Mouse (Mus musculus) T-helper 1 cell (primary cell): Measurements from ENCODE around the gene Matn4.

Source experiments
- in situ Hi-C: fragments of 300-600 bp; cut with MboI, MseI; formaldehyde crosslinking; loops from one replicate; pipeline ENCODE4 v1.15.1; 2025; ENCODE audit warnings: high pct_unique_total_duplicates

The Matn4 gene

GRCm38 (mm10) chr2:164405060-164405459, at the start of gene Matn4:
Gene Matn4 (minus strand): TSS chr2:164405160.
- in situ Hi-C loops, result no loop called here

GRCm38 (mm10) chr2:164453887-164454500, 49.0 kb upstream of the Matn4 start:
- in situ Hi-C loops, result no loop called here

DNA sequence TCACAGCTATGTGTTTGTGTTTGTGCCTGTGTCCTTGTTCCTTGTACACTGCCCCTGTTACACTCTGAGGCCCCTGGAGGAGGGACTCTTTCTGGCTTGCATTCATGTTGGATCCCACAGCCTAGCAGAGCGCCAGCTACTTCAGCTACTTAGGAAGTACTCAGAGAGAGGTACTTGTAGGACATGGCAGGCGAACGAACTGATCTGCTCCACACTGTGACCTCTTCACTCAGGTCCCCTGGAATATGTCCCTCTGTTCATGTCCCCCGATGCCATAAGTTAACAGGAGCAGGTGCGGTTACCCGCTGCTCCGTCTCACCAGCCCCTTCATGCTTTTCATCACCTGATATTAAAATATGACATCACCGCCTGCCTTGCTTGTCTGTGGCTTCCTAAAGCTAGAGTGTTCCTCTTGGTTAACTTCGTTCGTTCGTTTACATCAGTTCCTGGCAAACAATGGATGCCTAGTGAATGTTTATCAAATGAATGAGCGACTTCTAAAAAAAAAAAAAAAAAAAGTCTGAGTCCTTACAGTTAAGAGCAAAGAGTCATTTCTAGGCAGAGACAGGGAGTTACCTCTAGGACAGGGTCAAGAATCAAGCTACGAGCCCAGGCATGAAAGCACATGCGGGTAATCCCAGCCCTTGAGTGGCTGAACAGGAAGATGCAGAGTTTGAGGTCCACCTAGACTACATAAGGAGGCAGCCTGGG, 48.2 kb upstream of the Matn4 start:
- in situ Hi-C loops, result no loop called here

- in situ Hi-C loops, result no loop called here
Measured at GRCm38 (mm10) chr2:164452000-164452676, 47.2 kb upstream of the Matn4 start.

DNA sequence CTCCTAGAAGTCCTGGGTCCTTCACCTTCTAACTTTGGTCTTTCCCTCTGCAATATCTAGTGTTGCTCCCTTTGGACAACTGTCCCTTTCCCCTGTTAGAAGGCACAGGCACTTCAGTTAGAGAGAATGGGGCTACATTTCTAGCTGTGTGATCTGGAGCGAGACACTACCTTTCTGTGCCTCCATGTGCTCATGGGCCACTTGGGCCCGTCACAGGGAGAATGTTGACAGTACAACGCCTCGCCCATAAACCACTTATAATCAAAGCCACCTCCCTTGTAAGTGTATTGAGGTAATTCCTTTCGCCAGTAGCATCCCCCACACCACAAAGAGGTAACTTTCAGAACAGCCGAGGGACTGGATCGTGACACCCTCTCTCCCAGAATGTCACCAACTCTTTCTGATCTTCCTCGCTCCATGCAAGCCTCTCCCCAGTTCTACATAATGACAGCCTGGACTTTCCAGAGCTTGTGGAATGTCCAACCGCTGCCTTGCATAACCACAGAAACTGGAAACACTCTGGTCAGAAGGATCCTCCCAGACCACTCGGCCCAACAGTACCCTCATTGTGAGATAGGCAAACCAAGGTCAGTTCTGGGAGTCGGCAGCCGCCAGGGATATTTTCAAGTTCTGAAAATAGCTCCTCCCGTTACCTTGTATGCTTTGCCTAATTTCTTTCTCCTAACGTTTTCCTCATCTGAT, 44.5 kb upstream of the Matn4 start:
- in situ Hi-C loops, result no loop called here

- in situ Hi-C loops, result no loop called here
Measured at GRCm38 (mm10) chr2:164448921-164449320, 44.0 kb upstream of the Matn4 start.

DNA sequence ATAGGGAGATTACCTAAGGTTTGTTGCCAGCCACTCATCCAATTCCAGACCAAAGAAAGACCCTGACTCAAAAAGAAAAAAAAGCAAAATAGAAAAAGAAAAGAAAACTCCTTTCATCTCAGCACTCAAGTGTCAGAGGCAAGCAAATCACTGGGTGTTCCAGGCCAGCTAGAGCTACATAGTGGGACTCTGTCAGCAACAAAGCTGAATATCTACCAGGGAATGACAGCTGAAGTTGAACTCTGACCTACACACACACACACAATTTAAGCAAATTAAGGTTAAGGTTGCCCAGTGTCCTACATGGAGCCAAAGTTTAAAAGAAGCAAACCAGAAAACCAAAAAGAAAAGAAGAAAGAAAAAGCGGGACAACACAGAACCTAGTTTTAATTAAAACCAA, 43.2 kb upstream of the Matn4 start:
- in situ Hi-C loops, result no loop called here

DNA sequence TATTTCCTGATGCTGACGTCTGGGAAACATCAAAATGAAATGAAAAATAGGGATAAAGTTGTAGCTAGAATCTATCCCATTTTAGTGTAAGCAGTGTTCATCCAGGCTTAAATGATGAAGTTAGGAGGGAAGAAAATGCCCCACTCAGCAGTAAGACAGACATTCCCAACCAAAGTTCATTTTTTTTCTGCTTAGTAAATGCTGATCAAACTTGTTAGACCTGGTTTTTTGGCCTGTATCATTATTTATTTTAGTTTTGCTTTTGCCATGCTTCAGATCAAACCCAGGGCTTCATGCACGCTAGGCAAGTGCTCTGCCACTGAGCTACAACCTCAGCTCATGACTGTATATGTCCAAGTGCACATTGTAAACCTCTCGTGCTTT, 41.1 kb upstream of the Matn4 start:
- in situ Hi-C loops, result no loop called here

DNA sequence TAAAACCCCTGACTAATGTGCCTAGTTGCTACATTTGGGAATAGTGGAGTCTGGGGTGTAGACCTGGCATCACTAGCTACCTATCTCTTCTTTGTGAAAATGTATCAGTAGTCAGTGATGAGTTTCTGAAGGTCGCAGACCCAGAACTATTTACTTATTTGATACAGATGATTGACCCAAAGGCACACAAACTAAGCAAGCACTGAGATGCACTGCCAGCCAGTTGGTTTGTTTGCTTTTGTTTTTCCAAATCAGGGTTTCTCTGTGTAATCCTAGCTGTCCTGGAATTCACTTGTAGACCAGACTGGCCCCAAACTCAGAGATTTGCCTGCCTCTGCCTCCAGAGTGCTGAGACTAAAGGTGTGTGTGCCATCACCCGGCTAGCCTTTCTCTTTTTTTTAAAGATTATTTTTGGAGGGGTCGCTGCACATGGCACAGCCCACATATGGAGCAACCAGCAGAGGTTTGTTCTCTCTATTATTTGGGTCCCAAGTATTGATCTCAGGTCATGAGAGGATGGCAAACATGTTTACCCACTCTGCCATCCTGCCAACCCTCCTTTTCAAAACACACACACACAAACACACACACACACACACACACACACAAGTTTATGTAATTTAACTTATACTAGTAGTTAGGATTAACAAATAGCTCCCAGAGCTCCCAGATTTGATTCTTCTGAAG, 40.6 kb upstream of the Matn4 start:
- in situ Hi-C loops, result no loop called here

GRCm38 (mm10) chr2:164444701-164445100, 39.7 kb upstream of the Matn4 start:
- in situ Hi-C loops, result no loop called here

DNA sequence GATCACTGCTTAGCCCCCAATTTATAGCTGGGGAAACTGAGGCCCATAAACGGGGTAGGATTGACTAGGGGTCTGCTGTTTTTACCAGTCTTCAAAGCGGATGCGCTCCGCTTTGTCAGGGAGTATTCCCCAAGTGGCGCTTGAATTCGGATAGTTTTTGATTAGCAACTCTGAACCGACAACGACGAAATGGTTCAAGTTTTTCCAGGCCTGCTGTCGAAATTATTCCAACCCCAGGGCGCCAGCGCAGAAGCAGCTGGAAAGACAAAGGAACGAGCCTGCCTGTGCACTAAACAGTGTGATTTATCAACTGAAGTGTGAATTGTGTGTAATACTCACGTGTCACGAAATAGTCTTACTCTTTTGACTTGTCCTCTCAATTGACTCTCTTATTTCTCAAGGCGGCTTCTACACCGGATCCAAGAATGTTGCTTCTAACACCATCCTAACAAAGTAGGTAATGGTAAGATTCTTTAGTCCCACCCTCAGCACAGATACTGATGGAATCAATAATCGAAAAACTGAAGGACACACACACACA, 38.6 kb upstream of the Matn4 start, which contains the start of gene Sdc4:
TSS of gene Sdc4 (minus strand) at position 428 of the 541 bp plus-strand sequence.
- in situ Hi-C loops, result no loop called here

GRCm38 (mm10) chr2:164443051-164443437, 38.1 kb upstream of the Matn4 start:
- in situ Hi-C loops, result no loop called here

- in situ Hi-C loops, result no loop called here
Measured at GRCm38 (mm10) chr2:164442315-164443050, 37.5 kb upstream of the Matn4 start.

DNA sequence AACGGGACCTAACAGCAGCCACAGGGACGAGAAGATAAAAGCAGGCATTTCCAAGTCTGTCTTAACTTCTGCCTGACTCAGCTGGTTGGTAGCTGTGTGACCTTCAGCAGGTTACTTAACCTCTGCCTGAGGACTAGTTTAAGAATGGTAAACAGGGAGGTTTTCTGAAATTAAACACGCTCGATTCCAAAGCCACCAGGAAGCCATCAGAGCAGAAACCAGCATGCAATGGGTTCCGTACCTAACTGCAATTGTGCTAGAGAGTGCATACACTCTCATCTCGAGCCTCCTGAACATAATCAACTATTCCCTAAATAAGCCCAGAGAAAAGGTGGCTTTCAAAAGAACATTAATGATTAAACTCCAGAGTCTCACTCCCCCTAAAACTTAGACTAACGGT, 36.8 kb upstream of the Matn4 start:
- in situ Hi-C loops, result no loop called here

DNA sequence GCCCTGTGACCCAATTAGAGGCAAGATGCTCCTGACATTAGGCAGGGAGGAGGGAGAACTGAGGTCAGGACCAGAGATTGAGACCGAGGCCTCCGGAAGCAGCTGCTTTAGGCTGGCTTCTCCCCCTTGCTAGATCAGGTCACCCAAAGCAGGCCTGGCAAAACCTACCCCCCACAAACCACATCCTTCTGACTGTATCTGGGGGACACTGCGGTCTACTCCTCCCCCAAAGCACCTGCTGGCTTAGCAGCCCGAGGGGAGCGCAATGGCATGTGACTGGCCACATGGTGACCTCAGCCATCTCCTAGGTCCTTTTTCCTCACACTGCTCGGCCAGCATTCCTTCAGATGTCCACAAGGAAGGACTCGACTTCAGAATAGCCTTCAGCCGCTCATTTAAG, 36.2 kb upstream of the Matn4 start:
- in situ Hi-C loops, result no loop called here

DNA sequence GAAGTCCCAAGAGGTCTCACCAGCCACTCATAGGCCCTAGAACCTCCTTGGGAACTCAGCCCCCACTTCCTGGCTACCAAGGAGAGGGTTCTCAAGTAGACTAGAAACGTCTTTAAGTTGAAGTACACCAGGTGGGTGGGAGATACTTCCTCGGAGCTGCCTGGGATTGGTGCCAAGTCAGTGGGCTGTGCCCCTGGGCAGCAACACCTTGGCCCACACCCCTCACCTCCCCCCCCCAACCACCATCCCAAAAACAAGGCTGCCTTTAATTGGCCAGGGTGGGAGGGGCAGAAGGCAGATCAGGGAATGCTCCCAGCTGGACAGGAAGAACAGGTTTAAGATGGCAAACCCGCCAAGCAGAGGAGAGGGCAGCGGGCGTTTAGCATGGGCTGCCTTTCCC, 35.4 kb upstream of the Matn4 start:
- in situ Hi-C loops, result no loop called here

DNA sequence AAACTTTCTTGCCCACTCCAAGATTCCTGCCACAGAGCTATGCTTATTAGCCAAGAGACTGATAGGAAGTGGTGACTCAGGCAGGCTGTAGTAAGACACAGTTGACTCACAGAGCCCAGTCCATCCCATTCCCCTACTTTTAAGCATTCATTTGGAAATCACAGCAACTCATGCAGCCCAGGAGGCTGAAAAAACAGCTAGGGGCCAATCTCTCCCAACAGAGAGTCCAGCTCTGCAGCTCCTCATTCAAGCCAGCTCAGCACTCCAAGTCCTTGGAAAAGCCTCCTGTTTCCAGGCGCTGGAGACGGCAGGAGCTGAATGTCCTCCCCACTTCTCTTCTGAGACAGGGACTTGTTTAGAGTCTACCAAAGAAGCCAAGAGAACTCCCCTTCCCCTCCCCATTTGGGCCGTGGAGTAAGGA, 34.1 kb upstream of the Matn4 start:
- in situ Hi-C loops, result no loop called here

DNA sequence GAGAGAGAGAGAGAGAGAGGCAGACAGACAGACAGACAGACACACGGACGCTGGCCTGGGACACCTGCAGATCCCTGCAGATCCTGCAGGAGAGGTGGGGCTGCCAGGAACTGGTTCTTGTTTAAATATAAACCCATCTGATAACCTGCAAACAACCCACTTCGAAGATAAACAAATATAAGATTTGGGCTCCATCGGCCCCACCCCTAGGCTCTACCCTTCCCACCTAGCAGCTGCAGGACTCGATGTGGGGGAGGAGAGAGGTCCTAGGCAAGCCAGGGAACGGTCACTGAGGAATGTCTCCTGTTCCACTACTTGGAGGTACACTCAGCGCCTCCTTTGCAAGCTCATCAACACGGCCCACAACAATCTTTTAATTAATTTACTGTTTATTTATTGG, 33.3 kb upstream of the Matn4 start:
- in situ Hi-C loops, result no loop called here

DNA sequence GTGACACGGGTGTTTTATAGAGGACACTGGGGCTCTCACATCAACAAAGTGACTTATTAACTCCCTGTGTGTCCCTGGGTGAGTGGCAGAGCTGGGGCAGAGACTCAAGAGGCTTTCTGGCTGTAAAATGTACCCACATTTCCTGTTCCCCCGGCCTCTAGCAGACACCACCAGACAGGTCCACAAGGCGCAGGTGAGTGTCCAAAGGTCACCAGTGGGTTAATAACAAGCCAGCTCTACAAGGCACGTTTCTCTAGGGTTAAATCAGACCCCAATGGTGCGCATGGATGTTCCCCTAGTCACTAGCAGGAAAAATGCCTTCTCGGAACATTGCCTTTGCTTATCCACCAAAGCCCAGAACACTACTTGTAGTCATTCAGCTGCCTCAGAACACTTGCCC, 32.8 kb upstream of the Matn4 start:
- in situ Hi-C loops, result no loop called here

- in situ Hi-C loops, result no loop called here
Measured at GRCm38 (mm10) chr2:164436961-164437360, 32.0 kb upstream of the Matn4 start.
